In the genomic region with DNA sequence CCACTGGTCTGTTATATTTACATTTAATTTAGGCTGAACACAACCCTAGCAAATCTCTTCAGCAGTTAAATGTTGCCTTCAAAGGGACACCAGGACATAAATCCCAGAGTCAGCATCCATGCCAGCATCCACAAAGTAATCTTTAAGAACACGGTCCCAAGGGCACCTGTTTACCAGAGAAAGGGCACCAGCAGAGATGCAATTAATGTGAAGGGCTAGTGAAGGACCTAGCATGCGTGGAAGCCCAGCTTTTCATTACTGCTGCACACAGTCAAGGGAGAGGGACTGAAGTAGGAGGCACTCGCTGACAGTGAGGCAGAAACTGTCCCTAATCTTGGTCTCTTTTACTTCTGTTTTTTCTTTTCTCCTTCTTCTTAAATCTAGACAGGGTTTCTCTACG, we compare ENCODE assay signal across 18 mouse cellular contexts.
DNase-seq lines count a peak whose midpoint lies in the region; ATAC-seq and TF ChIP-seq lines count a peak whose summit lies in the region.
"Had no signal": no experiment of that assay in that cellular context is flagged by ENCODE, and none has a peak within 500 bp of the region (broad histone marks: within the 10 kb centered on the region; RNA-seq: fewer than 3 reads in every experiment).

No protein-coding gene starts in this region.

- H3K4me1 ChIP-seq in forebrain, embryonic 14.5 days (ENCODE audit: control insufficient read depth, insufficient read depth, low read length) = peaks cover 20% of the 10 kb centered on the region
- 0 out of 2 replicates have a peak, but pooled peaks cover 7% of the 10 kb centered on the region for H3K4me1 ChIP-seq in forebrain, postnatal 0 days (ENCODE audit: insufficient read depth)
- no peaks in the 10 kb centered on the region for H3K4me1 ChIP-seq in kidney, embryonic 16.5 days (ENCODE audit: insufficient read depth, low read length)
- peaks cover 8% of the 10 kb centered on the region for H3K4me1 ChIP-seq in midbrain, embryonic 15.5 days
- H3K4me1 ChIP-seq in midbrain, embryonic 10.5 days = peaks cover 14% of the 10 kb centered on the region
- H3K4me1 ChIP-seq: embryonic facial prominence, embryonic 12.5 days; heart, embryonic 13.5 days had no signal

- DNase-seq in forebrain, embryonic 14.5 days (ENCODE audit: low spot score) = peak; percentile 17
- no peak for DNase-seq in forebrain, postnatal 0 days
- no peak for DNase-seq in kidney, adult 18-20 months
- DNase-seq in midbrain, embryonic 10.5 days (ENCODE audit: low spot score) = no peak
- DNase-seq in left cerebral cortex, postnatal 14 days (ENCODE audit: low spot score in 2 of 2) = no peak
- DNase-seq: adrenal gland, postnatal 25 days; cerebellum, adult 2 months; cerebellum, postnatal 10 days; gastrocnemius, postnatal 36 days; heart, postnatal 36 days had no signal

- no peak for TF ChIP-seq CTCF in forebrain, postnatal 0 days (IDR thresholded peaks at IDR 0.05; ENCODE audit: low read depth)

- no peak overlapping the region for H3K27ac ChIP-seq in forebrain, embryonic 14.5 days (ENCODE audit: low read depth, low read length)
- no peak overlapping the region for H3K27ac ChIP-seq in forebrain, postnatal 0 days (ENCODE audit: low read depth, low read length)
- H3K27ac ChIP-seq in kidney, embryonic 16.5 days (ENCODE audit: low read length) = no peak overlapping the region
- no peak overlapping the region for H3K27ac ChIP-seq in midbrain, embryonic 15.5 days
- no peak overlapping the region for H3K27ac ChIP-seq in midbrain, embryonic 10.5 days (replicated peaks)
- H3K27ac ChIP-seq: embryonic facial prominence, embryonic 12.5 days; heart, embryonic 13.5 days; hindbrain, embryonic 12.5 days had no signal

- H3K4me3 ChIP-seq in forebrain, embryonic 14.5 days (ENCODE audit: low read depth, low read length) = no peak overlapping the region
- no peak overlapping the region for H3K4me3 ChIP-seq in forebrain, postnatal 0 days (ENCODE audit: low read depth, low read length)
- no peak overlapping the region for H3K4me3 ChIP-seq in kidney, embryonic 16.5 days (ENCODE audit: low read length)
- no peak overlapping the region for H3K4me3 ChIP-seq in midbrain, embryonic 15.5 days
- no peak overlapping the region for H3K4me3 ChIP-seq in midbrain, embryonic 10.5 days
- H3K4me3 ChIP-seq: embryonic facial prominence, embryonic 12.5 days; heart, embryonic 13.5 days; hindbrain, embryonic 12.5 days had no signal

- ATAC-seq in forebrain, embryonic 14.5 days = no peak
- no peak for ATAC-seq in forebrain, postnatal 0 days
- ATAC-seq in kidney, embryonic 16.5 days (ENCODE audit: low FRiP score, low TSS enrichment) = peak; percentile 59; the same call in 1 of the 2 replicates
- 0 out of 2 replicates have a peak, but pooled peaks have one; percentile 20 for ATAC-seq in midbrain, embryonic 15.5 days (replicated peaks)
- ATAC-seq: activated CD4-positive, CD25-positive, alpha-beta regulatory T cell, adult 4 months; Patski had no signal

- no peak overlapping the region for H3K4me2 ChIP-seq in forebrain, embryonic 14.5 days (ENCODE audit: low read length)
- no peak overlapping the region for H3K4me2 ChIP-seq in forebrain, postnatal 0 days (ENCODE audit: low read depth)
- no peak overlapping the region for H3K4me2 ChIP-seq in kidney, embryonic 16.5 days (replicated peaks; ENCODE audit: low read depth, low read length)
- H3K4me2 ChIP-seq in midbrain, embryonic 15.5 days = no peak overlapping the region
- H3K4me2 ChIP-seq: embryonic facial prominence, embryonic 12.5 days; heart, embryonic 13.5 days; hindbrain, embryonic 12.5 days had no signal

- intact Hi-C loops in left cerebral cortex, postnatal 14 days (cut with DNase I) = no loop called here

- WGBS in forebrain, embryonic 14.5 days = 49% methylated on average over 4 of the region's 4 CpGs
- 60% methylated on average over 4 of the region's 4 CpGs for WGBS in forebrain, postnatal 0 days
- 50% methylated on average over 4 of the region's 4 CpGs for WGBS in kidney, embryonic 16.5 days
- WGBS in midbrain, embryonic 15.5 days = 48% methylated on average over 4 of the region's 4 CpGs
- 73% methylated on average over 4 of the region's 4 CpGs for WGBS in midbrain, embryonic 10.5 days

- no peak overlapping the region for H3K9ac ChIP-seq in forebrain, embryonic 14.5 days (ENCODE audit: low read length)
- H3K9ac ChIP-seq in forebrain, postnatal 0 days = no peak overlapping the region
- no peak overlapping the region for H3K9ac ChIP-seq in kidney, embryonic 16.5 days (replicated peaks; ENCODE audit: low read length)
- H3K9ac ChIP-seq in midbrain, embryonic 15.5 days = no peak overlapping the region
- H3K9ac ChIP-seq: embryonic facial prominence, embryonic 12.5 days; heart, embryonic 13.5 days; hindbrain, embryonic 12.5 days had no signal

- no peaks in the 10 kb centered on the region for H3K36me3 ChIP-seq in forebrain, embryonic 14.5 days (ENCODE audit: control insufficient read depth, insufficient read depth, low read length)
- no peaks in the 10 kb centered on the region for H3K36me3 ChIP-seq in forebrain, postnatal 0 days (ENCODE audit: insufficient read depth)
- no peaks in the 10 kb centered on the region for H3K36me3 ChIP-seq in kidney, embryonic 16.5 days (ENCODE audit: insufficient read depth, low read length)
- H3K36me3 ChIP-seq in midbrain, embryonic 15.5 days (replicated peaks) = no peaks in the 10 kb centered on the region
- 0 out of 2 replicates have a peak, but pooled peaks cover 7% of the 10 kb centered on the region for H3K36me3 ChIP-seq in midbrain, embryonic 10.5 days
- H3K36me3 ChIP-seq: embryonic facial prominence, embryonic 12.5 days; heart, embryonic 13.5 days; hindbrain, embryonic 12.5 days had no signal

- H3K9me3 ChIP-seq in forebrain, embryonic 14.5 days (replicated peaks; ENCODE audit: control insufficient read depth, low read length) = no peaks in the 10 kb centered on the region
- no peaks in the 10 kb centered on the region for H3K9me3 ChIP-seq in forebrain, postnatal 0 days (ENCODE audit: low read length)
- H3K9me3 ChIP-seq in kidney, embryonic 16.5 days (ENCODE audit: low read length) = no peaks in the 10 kb centered on the region
- no peaks in the 10 kb centered on the region for H3K9me3 ChIP-seq in midbrain, embryonic 15.5 days
- H3K9me3 ChIP-seq in midbrain, embryonic 10.5 days (replicated peaks) = no peaks in the 10 kb centered on the region
- H3K9me3 ChIP-seq: embryonic facial prominence, embryonic 12.5 days; heart, embryonic 13.5 days; hindbrain, embryonic 12.5 days had no signal

- H3K27me3 ChIP-seq in forebrain, embryonic 14.5 days (replicated peaks; ENCODE audit: control insufficient read depth, insufficient read depth, low read length) = no peaks in the 10 kb centered on the region
- no peaks in the 10 kb centered on the region for H3K27me3 ChIP-seq in forebrain, postnatal 0 days (ENCODE audit: insufficient read depth, low read length)
- no peaks in the 10 kb centered on the region for H3K27me3 ChIP-seq in kidney, embryonic 16.5 days (ENCODE audit: insufficient read depth, low read length)
- no peaks in the 10 kb centered on the region for H3K27me3 ChIP-seq in midbrain, embryonic 15.5 days (replicated peaks)
- H3K27me3 ChIP-seq in midbrain, embryonic 10.5 days (ENCODE audit: low read depth, poor library complexity, severe bottlenecking) = no peaks in the 10 kb centered on the region
- H3K27me3 ChIP-seq: CH12.LX; embryonic facial prominence, embryonic 12.5 days; heart, embryonic 13.5 days; hindbrain, embryonic 12.5 days; Patski had no signal

Comparison
In these comparisons a context has a peak if more than half of its experiments do, and no peak if none do; other contexts are left out.
1. ATAC-seq: peak in kidney, embryonic 16.5 days (single experiment) and midbrain, embryonic 15.5 days (single experiment); none in forebrain, embryonic 14.5 days (single experiment) and forebrain, postnatal 0 days (single experiment).